Mouse (Mus musculus): ENCODE measurements around the gene Gpx6. TPM values are rescaled to one million over a fixed set of nuclear protein-coding genes. Genes with fewer than 3 reads are reported as not detected.

Gene Gpx6
- polyA plus RNA-seq, 1 experiment from 2014 or later = not detected

DNA sequence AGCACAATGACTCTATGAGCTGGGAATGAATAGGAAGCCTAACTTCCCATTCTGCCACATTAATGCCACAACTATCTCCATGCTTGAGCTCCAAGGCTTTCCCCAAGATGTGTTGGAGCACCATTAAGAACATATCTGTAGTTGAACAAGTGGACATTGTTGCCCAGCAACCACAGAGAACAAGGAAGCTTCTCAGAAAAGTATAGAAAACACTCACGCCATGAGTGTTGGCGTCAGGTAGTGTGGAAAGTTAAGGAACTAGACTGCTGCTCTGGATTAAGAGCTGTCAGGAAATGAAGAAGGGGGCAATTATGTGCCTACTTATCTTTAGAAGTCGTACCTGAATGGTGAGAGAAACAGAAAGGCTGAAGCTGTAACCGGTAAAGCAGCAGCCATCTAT is 2.0 kb downstream of the Gpx6 start:
- Histone ChIP-seq H3K27me3 (ENCODE audit: control insufficient read depth, insufficient read depth, low read length) (no peaks in the 10 kb centered on the region), H3K4me2 (no peak overlapping the region), H3K9ac (ENCODE audit: low read length) (no peak overlapping the region), H3K4me1 (ENCODE audit: control insufficient read depth, insufficient read depth, low read length) (no peaks in the 10 kb centered on the region), H3K9me3 (ENCODE audit: control insufficient read depth, low read length) (no peaks in the 10 kb centered on the region), H3K36me3 (ENCODE audit: control insufficient read depth, insufficient read depth, low read length) (no peaks in the 10 kb centered on the region), H3K27ac (ENCODE audit: low read depth, low read length) (no peak overlapping the region), H3K4me3 (ENCODE audit: low read depth, low read length) (no peak overlapping the region)
- ATAC-seq (ENCODE audit: low FRiP score) = no peak
- no peak for DNase-seq (ENCODE audit: low spot score, missing footprints)
- WGBS = 82% methylated on average over 4 of the region's 4 CpGs

DNA sequence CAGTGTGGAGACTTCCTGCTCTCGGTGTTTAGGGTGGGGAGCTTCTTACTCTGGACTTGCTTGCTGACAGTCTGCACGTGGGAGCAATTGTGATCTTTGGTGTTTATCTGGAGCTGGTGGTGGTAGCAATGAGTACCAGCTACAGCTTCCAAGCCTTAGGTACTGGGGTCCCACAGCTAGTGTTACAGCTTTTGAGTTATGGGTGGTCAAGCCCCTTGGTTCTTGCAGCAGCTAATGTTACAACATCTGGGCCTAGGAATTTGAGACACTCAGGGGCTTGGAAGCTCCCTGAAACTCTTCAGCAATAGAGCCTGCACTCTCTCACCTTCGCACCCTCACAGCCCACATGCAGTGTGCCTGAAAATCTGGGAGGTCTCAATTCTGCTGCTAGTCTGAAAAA is 8.3 kb downstream of the Gpx6 start:
- Histone ChIP-seq H3K4me3 (ENCODE audit: low read depth, low read length) (no peak overlapping the region), H3K27ac (ENCODE audit: low read depth, low read length) (no peak overlapping the region), H3K4me1 (ENCODE audit: control insufficient read depth, insufficient read depth, low read length) (no peaks in the 10 kb centered on the region), H3K36me3 (ENCODE audit: control insufficient read depth, insufficient read depth, low read length) (no peaks in the 10 kb centered on the region), H3K9ac (ENCODE audit: low read length) (no peak overlapping the region), H3K4me2 (no peak overlapping the region), H3K27me3 (ENCODE audit: control insufficient read depth, insufficient read depth, low read length) (no peaks in the 10 kb centered on the region), H3K9me3 (ENCODE audit: control insufficient read depth, low read length) (no peaks in the 10 kb centered on the region)
- DNase-seq (ENCODE audit: low spot score, missing footprints) (no peak), ATAC-seq (ENCODE audit: low FRiP score) (no peak)
- 77% methylated on average over 3 of the region's 3 CpGs for WGBS

DNA sequence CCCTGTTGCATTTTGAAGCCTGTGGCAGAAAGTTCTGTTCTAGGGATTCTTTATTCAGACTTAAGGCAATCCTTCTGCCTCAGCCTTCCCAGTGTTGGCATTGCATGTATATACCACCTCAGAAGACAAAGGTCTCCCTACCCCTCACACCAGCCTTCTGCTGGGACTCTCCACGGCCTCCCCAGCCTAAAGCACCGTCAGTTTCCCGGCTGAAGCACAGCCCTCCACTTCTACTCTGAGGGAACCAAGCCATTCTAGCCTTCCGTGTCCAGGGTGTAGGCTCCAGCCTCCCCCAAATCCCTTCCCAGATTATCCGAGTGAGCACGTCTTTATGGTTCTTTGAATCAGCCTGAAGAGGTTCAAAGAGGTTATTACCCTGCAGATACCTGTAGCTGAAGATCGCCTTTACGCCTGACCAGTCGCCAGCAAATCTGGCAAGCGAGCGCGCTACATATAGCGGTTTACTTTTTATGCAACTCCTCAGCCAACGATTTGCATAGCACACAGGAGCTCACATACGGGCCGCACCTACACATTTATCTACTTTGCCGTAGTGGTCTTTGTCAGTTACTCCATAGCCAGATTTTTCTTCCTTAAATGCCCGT is 10.1 kb downstream of the Gpx6 start:
- no peaks in the 10 kb centered on the region for H3K9me3 ChIP-seq (ENCODE audit: control insufficient read depth, low read length)
- DNase-seq (ENCODE audit: low spot score, missing footprints) (peak; percentile 90), ATAC-seq (ENCODE audit: low FRiP score) (no peak)
- no peaks in the 10 kb centered on the region for H3K36me3 ChIP-seq (ENCODE audit: control insufficient read depth, insufficient read depth, low read length)
- no peaks in the 10 kb centered on the region for H3K27me3 ChIP-seq (ENCODE audit: control insufficient read depth, insufficient read depth, low read length)
- H3K4me2 ChIP-seq = peak overlapping the region; percentile 30
- H3K27ac ChIP-seq (ENCODE audit: low read depth, low read length) = no peak overlapping the region
- 0 out of 2 replicates have a peak overlapping the region, but pooled peaks have one; percentile 17 for H3K9ac ChIP-seq (ENCODE audit: low read length)
- peak overlapping the region; percentile 23 for H3K4me3 ChIP-seq (ENCODE audit: low read depth, low read length)
- whole genome bisulfite sequencing = 1% methylated on average over 18 of the region's 18 CpGs
- no peaks in the 10 kb centered on the region for H3K4me1 ChIP-seq (ENCODE audit: control insufficient read depth, insufficient read depth, low read length)

DNA sequence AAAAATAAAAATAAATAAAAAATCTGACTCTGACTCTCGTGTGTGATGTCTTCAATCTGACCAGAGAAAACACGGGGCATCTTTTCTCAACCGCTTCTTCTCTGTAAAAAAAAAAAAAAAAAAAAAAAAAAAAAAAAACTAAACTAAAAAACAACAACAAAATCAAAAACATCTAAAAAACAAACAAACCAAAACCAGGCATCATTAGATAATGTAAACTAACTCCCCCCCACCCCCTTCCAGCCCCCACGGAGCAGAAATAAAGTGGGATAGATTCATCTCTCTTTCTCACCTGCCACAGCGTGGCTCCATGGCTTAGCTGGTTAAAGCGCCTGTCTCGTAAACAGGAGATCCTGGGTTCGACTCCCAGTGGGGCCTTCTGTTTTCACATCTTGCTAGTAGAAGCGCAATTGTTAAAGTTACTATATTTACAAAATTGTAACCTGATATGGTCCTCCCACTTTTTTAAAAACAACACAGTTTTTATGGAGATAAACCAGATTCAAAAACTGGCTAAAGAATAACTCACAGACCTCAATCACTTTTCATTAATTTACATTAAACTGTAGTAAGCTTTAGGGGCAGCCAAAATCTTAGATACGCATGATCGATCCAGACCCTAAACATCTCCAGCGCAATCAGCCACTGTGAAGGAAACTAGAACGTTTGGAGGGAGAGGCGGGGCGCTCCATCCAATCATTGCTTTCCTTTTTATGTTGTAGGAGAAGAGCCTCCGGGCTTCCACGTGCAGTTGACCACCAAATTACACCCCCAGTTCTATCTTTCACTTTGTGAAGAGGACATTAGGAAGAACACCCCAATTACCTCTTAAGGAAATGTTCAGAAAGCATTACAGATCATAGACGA is 10.8 kb downstream of the Gpx6 start:
- peak; percentile 95 for DNase-seq (ENCODE audit: low spot score, missing footprints)
- ATAC-seq (ENCODE audit: low FRiP score) = no peak
- 12% methylated on average over 18 of the region's 18 CpGs for WGBS
- Histone ChIP-seq H3K9me3 (ENCODE audit: control insufficient read depth, low read length) (no peaks in the 10 kb centered on the region), H3K27me3 (ENCODE audit: control insufficient read depth, insufficient read depth, low read length) (no peaks in the 10 kb centered on the region), H3K4me1 (ENCODE audit: control insufficient read depth, insufficient read depth, low read length) (no peaks in the 10 kb centered on the region), H3K27ac (ENCODE audit: low read depth, low read length) (no peak overlapping the region), H3K4me2 (peak overlapping the region; percentile 30), H3K4me3 (ENCODE audit: low read depth, low read length) (peak overlapping the region; percentile 23; the same call in 1 of the 2 replicates), H3K9ac (ENCODE audit: low read length) (no peak overlapping the region), H3K36me3 (ENCODE audit: control insufficient read depth, insufficient read depth, low read length) (no peaks in the 10 kb centered on the region)

DNA sequence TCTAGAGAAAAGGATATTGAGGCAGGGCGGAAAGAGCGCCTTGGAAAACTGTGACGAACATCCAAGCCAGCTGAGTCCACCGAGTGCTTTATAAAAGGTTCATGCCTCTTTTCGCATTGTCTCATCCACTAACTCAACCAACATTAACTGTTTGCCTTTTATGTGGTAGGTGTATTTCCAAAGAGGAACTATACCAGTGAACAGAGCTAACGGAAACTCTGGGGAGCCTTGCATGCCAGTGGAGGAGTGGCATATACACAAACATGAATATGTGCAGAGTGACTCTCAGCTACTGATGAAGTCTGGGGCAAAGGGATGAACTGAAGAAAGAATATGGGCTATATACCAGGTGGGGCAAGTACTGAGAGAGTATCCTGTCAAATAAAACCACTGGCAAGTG is 11.5 kb downstream of the Gpx6 start:
- H3K4me1 ChIP-seq (ENCODE audit: control insufficient read depth, insufficient read depth, low read length) = no peaks in the 10 kb centered on the region
- H3K27ac ChIP-seq (ENCODE audit: low read depth, low read length) = no peak overlapping the region
- DNase-seq (ENCODE audit: low spot score, missing footprints) = no peak
- H3K4me2 ChIP-seq = no peak overlapping the region; the same call in 1 of the 2 replicates
- H3K9me3 ChIP-seq (ENCODE audit: control insufficient read depth, low read length) = no peaks in the 10 kb centered on the region
- no peak overlapping the region for H3K4me3 ChIP-seq (ENCODE audit: low read depth, low read length)
- 69% methylated on average over 6 of the region's 6 CpGs for WGBS
- no peak overlapping the region for H3K9ac ChIP-seq (ENCODE audit: low read length)
- no peaks in the 10 kb centered on the region for H3K36me3 ChIP-seq (ENCODE audit: control insufficient read depth, insufficient read depth, low read length)
- H3K27me3 ChIP-seq (ENCODE audit: control insufficient read depth, insufficient read depth, low read length) = no peaks in the 10 kb centered on the region
- ATAC-seq (ENCODE audit: low FRiP score) = no peak

DNA sequence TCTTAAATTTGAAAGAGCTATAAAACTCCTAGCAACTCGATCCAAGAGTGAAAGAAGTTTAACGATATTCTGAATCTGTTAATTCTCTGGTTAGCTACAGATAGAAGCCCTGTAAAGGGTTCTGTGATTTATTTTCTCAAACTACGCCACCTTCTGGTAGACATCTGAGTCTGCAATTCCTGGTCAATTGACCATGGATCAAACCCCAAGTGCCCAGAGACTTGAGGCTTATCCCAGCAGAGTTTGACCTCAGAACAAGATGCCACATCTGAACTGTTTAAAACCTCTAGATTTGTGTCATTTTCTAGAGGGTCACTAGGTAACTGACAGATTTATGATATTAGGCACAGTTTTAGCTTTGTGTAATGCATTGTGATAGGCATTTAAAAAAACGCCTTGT is 14.3 kb downstream of the Gpx6 start:
- Histone ChIP-seq H3K4me2 (peak overlapping the region; percentile 44), H3K27ac (ENCODE audit: low read depth, low read length) (no peak overlapping the region), H3K4me3 (ENCODE audit: low read depth, low read length) (no peak overlapping the region), H3K9ac (ENCODE audit: low read length) (no peak overlapping the region), H3K4me1 (ENCODE audit: control insufficient read depth, insufficient read depth, low read length) (no peaks in the 10 kb centered on the region), H3K9me3 (ENCODE audit: control insufficient read depth, low read length) (no peaks in the 10 kb centered on the region), H3K36me3 (ENCODE audit: control insufficient read depth, insufficient read depth, low read length) (no peaks in the 10 kb centered on the region), H3K27me3 (ENCODE audit: control insufficient read depth, insufficient read depth, low read length) (no peaks in the 10 kb centered on the region)
- DNase-seq (ENCODE audit: low spot score, missing footprints) (peak; percentile 89), ATAC-seq (ENCODE audit: low FRiP score) (peak; percentile 51; the same call in 1 of the 2 replicates)
- 14% methylated on average over 4 of the region's 4 CpGs for WGBS

DNA sequence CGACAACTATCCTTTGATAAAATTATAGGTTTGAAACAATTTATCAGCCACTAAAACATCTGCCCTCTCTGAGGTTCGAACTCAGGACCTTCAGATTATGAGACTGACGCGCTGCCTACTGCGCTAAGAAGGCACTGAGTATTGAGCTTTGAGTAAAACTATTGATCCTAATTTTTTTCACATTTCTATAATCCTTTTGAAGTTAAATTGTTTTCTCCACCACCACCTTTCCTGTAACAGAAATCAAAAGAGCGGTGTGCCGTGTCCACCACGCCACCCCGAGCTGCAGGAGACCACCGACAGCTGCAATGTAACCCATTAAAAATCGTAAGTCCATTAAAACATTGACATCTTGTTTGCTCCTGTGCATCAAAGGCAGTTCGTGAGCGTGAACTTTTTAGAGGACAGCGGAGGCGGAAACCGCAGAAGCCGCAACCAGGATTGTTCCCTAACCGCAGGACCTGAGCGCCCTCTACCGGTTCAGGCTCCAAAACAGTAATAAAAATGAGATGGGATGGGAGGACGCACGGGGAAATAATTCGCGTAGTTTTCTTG is 14.8 kb downstream of the Gpx6 start:
- H3K9me3 ChIP-seq (ENCODE audit: control insufficient read depth, low read length) = no peaks in the 10 kb centered on the region
- no peaks in the 10 kb centered on the region for H3K4me1 ChIP-seq (ENCODE audit: control insufficient read depth, insufficient read depth, low read length)
- H3K36me3 ChIP-seq (ENCODE audit: control insufficient read depth, insufficient read depth, low read length) = no peaks in the 10 kb centered on the region
- no peaks in the 10 kb centered on the region for H3K27me3 ChIP-seq (ENCODE audit: control insufficient read depth, insufficient read depth, low read length)
- no peak overlapping the region for H3K27ac ChIP-seq (ENCODE audit: low read depth, low read length)
- DNase-seq (ENCODE audit: low spot score, missing footprints) (peak; percentile 99), ATAC-seq (ENCODE audit: low FRiP score) (peak; percentile 70)
- H3K9ac ChIP-seq (ENCODE audit: low read length) = peak overlapping the region; percentile 29; the same call in 1 of the 2 replicates
- WGBS = under 1% methylated on average over 24 of the region's 24 CpGs
- H3K4me3 ChIP-seq (ENCODE audit: low read depth, low read length) = peak overlapping the region; percentile 38
- H3K4me2 ChIP-seq = peak overlapping the region; percentile 44

DNA sequence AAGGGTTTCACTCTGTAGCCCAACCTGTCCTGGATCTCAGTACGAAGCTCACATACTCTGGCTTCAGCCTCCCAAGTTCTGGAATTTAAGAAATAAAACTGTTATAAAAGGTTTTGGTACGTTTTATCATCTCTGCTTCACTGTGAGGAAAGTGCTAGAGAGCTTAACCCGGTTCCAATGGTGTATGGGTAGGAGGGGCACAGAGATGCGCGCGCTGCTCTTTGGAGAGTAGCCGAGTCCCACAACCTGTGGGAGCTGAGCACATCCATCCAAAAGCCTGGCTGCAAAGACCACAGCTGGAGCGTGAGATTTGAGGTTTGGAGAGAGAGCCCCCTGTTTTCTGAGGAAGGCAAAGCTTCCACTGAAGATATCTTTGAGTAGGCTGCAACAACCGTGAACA is 15.5 kb downstream of the Gpx6 start:
- Histone ChIP-seq H3K4me1 (ENCODE audit: control insufficient read depth, insufficient read depth, low read length) (no peaks in the 10 kb centered on the region), H3K36me3 (ENCODE audit: control insufficient read depth, insufficient read depth, low read length) (no peaks in the 10 kb centered on the region), H3K9me3 (ENCODE audit: control insufficient read depth, low read length) (no peaks in the 10 kb centered on the region), H3K4me2 (peak overlapping the region; percentile 44), H3K9ac (ENCODE audit: low read length) (peak overlapping the region; percentile 14; the same call in 1 of the 2 replicates), H3K4me3 (ENCODE audit: low read depth, low read length) (peak overlapping the region; percentile 38), H3K27ac (ENCODE audit: low read depth, low read length) (no peak overlapping the region), H3K27me3 (ENCODE audit: control insufficient read depth, insufficient read depth, low read length) (no peaks in the 10 kb centered on the region)
- peak; percentile 71; the same call in 1 of the 2 replicates for ATAC-seq (ENCODE audit: low FRiP score)
- no peak for DNase-seq (ENCODE audit: low spot score, missing footprints)
- WGBS = under 1% methylated on average over 9 of the region's 9 CpGs

DNA sequence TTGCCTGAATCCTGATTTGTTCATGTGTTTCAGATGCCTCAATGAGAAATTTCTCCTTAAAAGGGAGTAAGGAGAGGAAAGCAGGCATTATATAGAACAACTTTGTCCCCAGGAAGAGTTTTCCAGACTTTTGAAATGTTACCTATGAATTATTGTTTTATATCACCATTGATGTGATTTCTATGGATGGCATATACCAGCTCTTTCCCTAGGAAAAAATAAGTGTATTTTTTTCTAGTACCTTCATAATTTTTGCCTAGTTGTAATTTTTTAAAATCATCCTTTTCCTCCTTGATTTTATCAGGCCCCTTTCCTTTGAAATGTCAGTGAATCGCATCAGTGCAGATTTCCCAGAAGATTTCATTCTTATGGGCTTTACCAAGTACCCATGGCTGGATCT is 34.7 kb downstream of the Gpx6 start, which contains the start of gene Olfr1367:
TSS of gene Olfr1367 (plus strand) at position 301 of the 400 bp plus-strand sequence.
- DNase-seq (ENCODE audit: low spot score, missing footprints) (no peak), ATAC-seq (ENCODE audit: low FRiP score) (no peak)
- no peak within 1 kb of the TSS for H3K9ac ChIP-seq (ENCODE audit: low read length)
- no peak within 1 kb of the TSS for H3K27ac ChIP-seq (ENCODE audit: low read depth, low read length)
- H3K4me1 ChIP-seq (ENCODE audit: control insufficient read depth, insufficient read depth, low read length) = no peaks in the 10 kb centered on the region
- 83% methylated on average over 1 of the region's 1 CpGs for WGBS
- H3K27me3 ChIP-seq (ENCODE audit: control insufficient read depth, insufficient read depth, low read length) = no peaks in the 10 kb centered on the region
- H3K4me2 ChIP-seq = no peak within 1 kb of the TSS
- no peaks in the 10 kb centered on the region for H3K9me3 ChIP-seq (ENCODE audit: control insufficient read depth, low read length)
- no peak within 1 kb of the TSS for H3K4me3 ChIP-seq (ENCODE audit: low read depth, low read length)
- no peaks in the 10 kb centered on the region for H3K36me3 ChIP-seq (ENCODE audit: control insufficient read depth, insufficient read depth, low read length)
